In genomic region chr9:96862836-96863235, GRCm38 (mm10) we compare ENCODE assay signal across 22 mouse cellular contexts. TPM values are rescaled to one million over a fixed set of nuclear protein-coding genes. Genes with fewer than 3 reads are reported as not detected.
DNase-seq lines count a peak whose midpoint lies in the region; ATAC-seq lines count a peak whose summit lies in the region.
"Had no signal": no experiment of that assay in that cellular context is flagged by ENCODE, and none has a peak within 500 bp of the region (broad histone marks: within the 10 kb centered on the region; RNA-seq: fewer than 3 reads in every experiment).

No protein-coding gene starts in this region.

- no peak overlapping the region for H3K4me3 ChIP-seq in heart, embryonic 14.5 days (ENCODE audit: control insufficient read depth in 1 of 2, insufficient read depth in 1 of 2, low read depth in 1 of 2, low read length in 2 of 2)
- H3K4me3 ChIP-seq in intestine, embryonic 16.5 days (ENCODE audit: low read length): no peak overlapping the region
- H3K4me3 ChIP-seq: forebrain, embryonic 10.5 days; hindbrain, embryonic 13.5 days; limb, embryonic 10.5 days; liver, embryonic 12.5 days; lung, embryonic 15.5 days had no signal

- WGBS in heart, embryonic 14.5 days: 49% methylated on average over 4 of the region's 4 CpGs
- 37% methylated on average over 4 of the region's 4 CpGs for WGBS in intestine, embryonic 16.5 days

- no peaks in the 10 kb centered on the region for H3K27me3 ChIP-seq in heart, embryonic 14.5 days (ENCODE audit: control insufficient read depth, insufficient read depth, low read length)
- H3K27me3 ChIP-seq in intestine, embryonic 16.5 days (replicated peaks; ENCODE audit: control insufficient read depth, insufficient read depth, low read length): no peaks in the 10 kb centered on the region
- H3K27me3 ChIP-seq: hindbrain, embryonic 13.5 days; liver, embryonic 12.5 days; lung, embryonic 15.5 days had no signal

- no peak for DNase-seq in heart, postnatal 14 days
- DNase-seq in lung, postnatal 25 days (ENCODE audit: low spot score): peak; percentile 35
- DNase-seq in lung, postnatal 10 days: no peak
- DNase-seq in layer of hippocampus, adult 8-10 months (ENCODE audit: low spot score in 2 of 2): no peak
- DNase-seq in cerebellum, adult 11-12 months: no peak
- no peak for DNase-seq in left cerebral cortex, adult 18-20 months (ENCODE audit: low spot score in 2 of 2)
- DNase-seq: adrenal gland, postnatal 10 days; B cell, adult 2 months; cerebellum, postnatal 10 days; heart, postnatal 10 days; kidney, adult 18-20 months; kidney, postnatal 36 days; layer of hippocampus, adult 9-11 months; thymus, adult 18-20 months had no signal

- no peak for ATAC-seq in heart, embryonic 14.5 days (ENCODE audit: insufficient number of reproducible peaks, insufficient read depth, low FRiP score, low read depth)
- peak; percentile 70 for ATAC-seq in intestine, embryonic 16.5 days
- ATAC-seq: liver, embryonic 12.5 days; midbrain, embryonic 16.5 days had no signal

- no peak overlapping the region for H3K27ac ChIP-seq in heart, embryonic 14.5 days (replicated peaks in 1 of 2; ENCODE audit: control insufficient read depth in 1 of 2, insufficient read depth in 1 of 2, low read depth in 2 of 2, low read length in 2 of 2)
- peak overlapping the region; percentile 76 for H3K27ac ChIP-seq in intestine, embryonic 16.5 days (ENCODE audit: low read length)
- H3K27ac ChIP-seq: forebrain, embryonic 10.5 days; hindbrain, embryonic 13.5 days; limb, embryonic 10.5 days; liver, embryonic 12.5 days; lung, embryonic 15.5 days had no signal

- peaks cover 41 to 64% of the 10 kb centered on the region in 2 experiments for H3K4me1 ChIP-seq in heart, embryonic 14.5 days (ENCODE audit: control insufficient read depth in 2 of 2, insufficient read depth in 2 of 2, low read length in 2 of 2)
- H3K4me1 ChIP-seq in intestine, embryonic 16.5 days (ENCODE audit: control insufficient read depth, insufficient read depth, low read length): peaks cover 20% of the 10 kb centered on the region
- H3K4me1 ChIP-seq: liver, embryonic 12.5 days; lung, embryonic 15.5 days had no signal

- H3K9me3 ChIP-seq in heart, embryonic 14.5 days (ENCODE audit: control insufficient read depth, low read length): no peaks in the 10 kb centered on the region
- no peaks in the 10 kb centered on the region for H3K9me3 ChIP-seq in intestine, embryonic 16.5 days (ENCODE audit: control insufficient read depth, low read length)
- H3K9me3 ChIP-seq: forebrain, embryonic 10.5 days; hindbrain, embryonic 13.5 days; limb, embryonic 10.5 days; liver, embryonic 12.5 days; lung, embryonic 15.5 days had no signal

- H3K4me2 ChIP-seq in heart, embryonic 14.5 days (ENCODE audit: low read length): no peak overlapping the region
- no peak overlapping the region for H3K4me2 ChIP-seq in intestine, embryonic 16.5 days (ENCODE audit: low read depth, low read length)
- H3K4me2 ChIP-seq: hindbrain, embryonic 13.5 days; liver, embryonic 12.5 days; lung, embryonic 15.5 days had no signal

- 0 out of 2 replicates have a peak overlapping the region, but pooled peaks have one; percentile 9 for H3K9ac ChIP-seq in heart, embryonic 14.5 days (ENCODE audit: low read length)
- no peak overlapping the region for H3K9ac ChIP-seq in intestine, embryonic 16.5 days (ENCODE audit: low read depth, low read length)
- H3K9ac ChIP-seq: hindbrain, embryonic 13.5 days; liver, embryonic 12.5 days; lung, embryonic 15.5 days had no signal

- intact Hi-C loops in heart, postnatal 14 days (cut with DNase I): no loop called here

- no peaks in the 10 kb centered on the region for H3K36me3 ChIP-seq in heart, embryonic 14.5 days (ENCODE audit: control insufficient read depth, insufficient read depth, low read length)
- H3K36me3 ChIP-seq in intestine, embryonic 16.5 days (ENCODE audit: control insufficient read depth, insufficient read depth, low read length): no peaks in the 10 kb centered on the region
- H3K36me3 ChIP-seq: forebrain, embryonic 10.5 days; hindbrain, embryonic 13.5 days; limb, embryonic 10.5 days; liver, embryonic 12.5 days; lung, embryonic 15.5 days had no signal

RNA-seq across cellular contexts. Expression of gene Pxylp1, which starts 29.6 kb away (rescaled TPM):
- polyA plus RNA-seq in heart, embryonic 14.5 days (2014; fragmentation: Nextera tagmentation; extraction: Ambion mirVana): 41.1 and 41.3 TPM in 2 replicates
- total RNA-seq in heart, postnatal 14 days (2021): 10 to 100 TPM; 17.4 to 20.9 TPM
- polyA plus RNA-seq in intestine, embryonic 16.5 days (2015; fragmentation: Nextera tagmentation; extraction: Ambion mirVana): 35.2 and 38.1 TPM in 2 replicates
- 10 to 100 TPM; 15.2 to 22.6 (median 20.5) TPM for total RNA-seq in layer of hippocampus, adult 8-10 months (2022)
- 10 to 100 TPM; 19.4 to 21.3 TPM for total RNA-seq in left cerebral cortex, adult 18-20 months (2021)
